Mouse (Mus musculus) layer of hippocampus, postnatal 14 days (tissue): ENCODE measurements around the gene Sp3. TPM values are rescaled to one million over a fixed set of nuclear protein-coding genes. Genes with fewer than 3 reads are reported as not detected.
A peak's percentile ranks its signal among the peaks of the same experiment; 100 is the strongest.
"Not testable (repeated sequence)": the region's sequence is repeated elsewhere in the genome, so short reads cannot be mapped to it uniquely, and the experiment has no call there.

Source experiments
- DNase-seq, 2 experiments: peaks; one replicate each; pipeline ENCODE4 v3.0.0; 2021 to 2022; ENCODE audit warnings: low spot score in 2 of 2, mixed read lengths in 1 of 2
- long read RNA-seq, 2 experiments: library from polyadenylated mRNA; stranded (forward); transcript quantifications; one replicate each; pipeline ENCODE4 v2.0.0; 2021
- total RNA-seq, 2 experiments: library from RNA; stranded (reverse); gene quantifications; 2 replicates each; pipeline ENCODE4 v1.2.3; 2021

Gene Sp3
- 10 to 100 TPM; 51.1 to 58.2 TPM for total RNA-seq
- long read RNA-seq, experiment 1, full-length matches to known transcripts, result 16 of 29 reads
- long read RNA-seq, experiment 1, partial matches to known transcripts, result 8 of 29 reads
- long read RNA-seq, experiment 1, other reads (novel, unspliced or antisense), result 5 of 29 reads
- long read RNA-seq, experiment 2, full-length matches to known transcripts, result 21 of 30 reads
- long read RNA-seq, experiment 2, partial matches to known transcripts, result 3 of 30 reads
- long read RNA-seq, experiment 2, other reads (novel, unspliced or antisense), result 6 of 30 reads

- peak; percentile 97 to 98 for DNase-seq
Observed at GRCm38 (mm10) chr2:72980337-72981074, at the start of gene Sp3. Gene Sp3, minus strand, starts transcription at chr2:72980446.

GRCm38 (mm10) chr2:73029846-73030245, 49.6 kb upstream of the Sp3 start:
- DNase-seq, result no peak

- no peak for DNase-seq
Observed at GRCm38 (mm10) chr2:73028019-73028418, 47.8 kb upstream of the Sp3 start.

- DNase-seq, result no peak
Observed at GRCm38 (mm10) chr2:73027126-73027525, 46.9 kb upstream of the Sp3 start.

- no peak for DNase-seq
Observed at GRCm38 (mm10) chr2:73023803-73024202, 43.6 kb upstream of the Sp3 start.

GRCm38 (mm10) chr2:73021046-73021445, 40.8 kb upstream of the Sp3 start:
- no peak for DNase-seq

GRCm38 (mm10) chr2:73019371-73020146, 39.3 kb upstream of the Sp3 start:
- peak; percentile 78 to 80 for DNase-seq

- not testable (repeated sequence) for DNase-seq
Observed at GRCm38 (mm10) chr2:73014063-73014462, 33.8 kb upstream of the Sp3 start.

GRCm38 (mm10) chr2:73012636-73013035, 32.4 kb upstream of the Sp3 start:
- no peak for DNase-seq

- no peak for DNase-seq
Observed at GRCm38 (mm10) chr2:73007472-73007871, 27.2 kb upstream of the Sp3 start.

- DNase-seq, result no peak
Observed at GRCm38 (mm10) chr2:73005611-73006515, 25.6 kb upstream of the Sp3 start.

GRCm38 (mm10) chr2:73003751-73004717, 23.8 kb upstream of the Sp3 start:
- peak; percentile 32 to 58 for DNase-seq

GRCm38 (mm10) chr2:73003049-73003448, 22.8 kb upstream of the Sp3 start:
- DNase-seq, result no peak

- DNase-seq, result no peak
Observed at GRCm38 (mm10) chr2:73002451-73002850, 22.2 kb upstream of the Sp3 start.

GRCm38 (mm10) chr2:73001994-73002393, 21.7 kb upstream of the Sp3 start:
- no peak for DNase-seq

GRCm38 (mm10) chr2:73000194-73000593, 19.9 kb upstream of the Sp3 start:
- DNase-seq, result no peak

GRCm38 (mm10) chr2:72997586-72997985, 17.3 kb upstream of the Sp3 start:
- DNase-seq, result no peak

GRCm38 (mm10) chr2:72996808-72997378, 16.6 kb upstream of the Sp3 start:
- DNase-seq, result no peak
